Mouse (Mus musculus): Measurements from ENCODE around the gene Plekhj1. TPM values are rescaled to one million over a fixed set of nuclear protein-coding genes. Genes with fewer than 3 reads are reported as not detected.

Plekhj1 gene
- polyA plus RNA-seq, 1 experiment from 2014 or later: 124 TPM

DNA sequence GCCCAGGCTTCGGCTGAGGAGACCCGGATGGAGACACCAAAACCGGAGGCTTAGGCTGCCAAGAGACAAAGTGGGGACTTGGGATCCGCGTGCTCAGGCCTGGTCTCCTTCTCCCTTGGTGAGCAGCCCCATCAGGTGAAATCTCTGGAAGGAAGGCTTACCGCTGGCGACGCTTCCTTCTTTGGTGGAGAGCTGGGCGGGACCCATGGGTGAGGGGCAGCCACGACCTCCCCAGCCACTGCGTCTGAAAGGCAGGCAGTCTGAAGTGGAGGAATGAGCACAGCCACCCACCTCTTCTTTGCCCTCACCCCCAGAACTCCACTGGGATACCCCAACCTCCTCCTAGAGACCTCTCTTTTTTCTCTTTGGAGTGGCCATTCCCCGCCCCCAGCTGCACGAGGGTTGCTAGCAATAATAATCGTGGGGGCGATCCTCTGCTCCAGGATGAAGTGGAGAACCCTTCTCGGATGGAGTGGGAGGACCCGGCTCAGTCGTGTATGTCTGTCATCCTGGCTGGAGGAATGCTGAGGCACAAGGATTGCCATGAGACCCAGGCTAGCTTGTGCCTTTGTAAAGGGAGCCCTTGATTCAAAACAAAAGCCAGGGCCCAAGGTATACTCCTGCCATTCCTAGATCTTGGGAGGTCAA is 10.7 kb upstream of the Plekhj1 start:
- H3K9ac ChIP-seq: 0 out of 2 replicates have a peak overlapping the region, but pooled peaks have one; percentile 14
- H3K27ac ChIP-seq: no peak overlapping the region
- peaks cover 55% of the 10 kb centered on the region for H3K4me1 ChIP-seq
- H3K4me2 ChIP-seq: peak overlapping the region; percentile 20; the same call in 1 of the 2 replicates
- ATAC-seq (ENCODE audit: insufficient number of reproducible peaks, low FRiP score, low TSS enrichment, low read depth): no peak
- WGBS: 10% methylated on average over 18 of the region's 18 CpGs
- H3K9me3 ChIP-seq: no peaks in the 10 kb centered on the region
- H3K27me3 ChIP-seq: peaks cover 38% of the 10 kb centered on the region
- peaks cover 13% of the 10 kb centered on the region for H3K36me3 ChIP-seq
- peak overlapping the region; percentile 16 for H3K4me3 ChIP-seq

DNA sequence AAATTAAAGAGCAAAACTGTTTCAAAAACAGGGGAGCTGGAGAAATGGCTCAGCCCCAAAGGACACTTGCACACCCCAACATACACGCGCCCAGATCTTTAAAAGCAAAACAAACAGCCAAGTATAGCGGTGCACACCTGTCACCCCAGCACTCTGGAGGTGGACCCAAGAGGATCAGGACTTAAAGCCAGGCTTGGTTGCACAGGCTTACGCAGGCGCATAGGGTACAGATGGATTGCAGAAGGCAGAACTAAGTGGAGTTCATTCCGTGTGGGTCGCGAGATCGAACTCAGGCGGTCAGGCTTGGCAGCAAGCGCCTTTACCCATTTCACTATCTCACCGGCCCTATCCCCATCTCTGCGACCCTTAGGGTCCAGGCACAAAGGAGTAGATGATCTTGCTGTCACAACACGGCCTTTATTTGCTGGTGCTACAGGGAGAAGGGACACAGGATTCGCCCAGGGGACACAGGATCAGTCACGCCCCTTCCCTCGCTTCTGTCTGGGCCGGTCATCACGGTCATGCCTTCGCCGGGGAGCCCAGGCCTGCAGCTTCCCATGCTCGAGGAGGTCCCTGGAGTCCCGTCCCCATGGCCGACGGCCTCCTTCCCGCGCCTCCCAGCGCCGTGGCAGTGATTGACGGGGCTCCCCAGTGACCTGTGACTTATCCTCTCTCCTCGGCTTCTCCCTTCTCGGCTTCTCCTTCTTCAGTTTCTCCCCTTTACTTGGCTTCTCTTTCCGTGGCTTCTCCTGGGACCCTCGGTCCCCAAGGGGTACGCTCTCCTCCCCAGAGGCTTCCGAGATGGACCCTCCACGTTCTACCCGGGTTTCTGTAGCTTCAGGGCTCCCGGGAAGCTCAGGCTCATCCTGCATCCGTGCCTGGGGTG is 9.9 kb upstream of the Plekhj1 start:
- Histone ChIP-seq H3K9me3 (no peaks in the 10 kb centered on the region), H3K4me1 (peaks cover 55% of the 10 kb centered on the region), H3K4me3 (peak overlapping the region; percentile 16), H3K27me3 (peaks cover 35% of the 10 kb centered on the region), H3K27ac (no peak overlapping the region), H3K9ac (0 out of 2 replicates have a peak overlapping the region, but pooled peaks have one; percentile 10), H3K4me2 (peak overlapping the region; percentile 95), H3K36me3 (peaks cover 20% of the 10 kb centered on the region)
- ATAC-seq (ENCODE audit: insufficient number of reproducible peaks, low FRiP score, low TSS enrichment, low read depth): no peak
- 21% methylated on average over 40 of the region's 40 CpGs for WGBS

DNA sequence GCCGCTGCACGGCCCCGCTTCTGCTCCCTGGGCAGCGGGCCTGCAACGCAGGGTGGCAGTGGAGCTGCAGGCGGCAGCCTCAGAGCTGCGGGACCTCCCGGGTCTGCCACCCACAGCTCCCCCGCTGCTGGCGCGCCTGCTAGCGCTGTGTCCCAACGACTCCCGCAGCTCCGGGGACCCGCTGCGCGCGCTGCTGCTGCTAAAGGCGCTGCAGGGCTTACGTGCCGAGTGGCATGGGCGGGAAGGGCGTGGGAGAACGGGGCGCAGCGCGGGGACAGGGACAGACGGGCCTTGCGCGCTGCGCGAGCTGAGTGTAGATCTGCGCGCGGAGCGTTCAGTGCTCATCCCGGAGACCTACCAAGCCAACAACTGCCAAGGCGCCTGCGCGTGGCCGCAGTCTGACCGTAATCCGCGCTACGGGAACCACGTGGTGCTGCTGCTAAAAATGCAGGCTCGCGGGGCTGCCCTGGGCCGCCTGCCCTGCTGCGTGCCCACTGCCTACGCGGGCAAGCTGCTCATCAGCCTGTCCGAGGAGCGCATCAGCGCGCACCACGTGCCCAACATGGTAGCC is 8.7 kb upstream of the Plekhj1 start:
- peak overlapping the region; percentile 35 for H3K9ac ChIP-seq
- peaks cover 50% of the 10 kb centered on the region for H3K4me1 ChIP-seq
- H3K36me3 ChIP-seq: peaks cover 32% of the 10 kb centered on the region
- H3K27ac ChIP-seq: peak overlapping the region; percentile 81
- peak overlapping the region; percentile 49 for H3K4me3 ChIP-seq
- no peaks in the 10 kb centered on the region for H3K9me3 ChIP-seq
- ATAC-seq (ENCODE audit: insufficient number of reproducible peaks, low FRiP score, low TSS enrichment, low read depth): peak; percentile 55
- H3K27me3 ChIP-seq: peaks cover 30% of the 10 kb centered on the region
- WGBS: 1% methylated on average over 54 of the region's 58 CpGs
- H3K4me2 ChIP-seq: peak overlapping the region; percentile 95

DNA sequence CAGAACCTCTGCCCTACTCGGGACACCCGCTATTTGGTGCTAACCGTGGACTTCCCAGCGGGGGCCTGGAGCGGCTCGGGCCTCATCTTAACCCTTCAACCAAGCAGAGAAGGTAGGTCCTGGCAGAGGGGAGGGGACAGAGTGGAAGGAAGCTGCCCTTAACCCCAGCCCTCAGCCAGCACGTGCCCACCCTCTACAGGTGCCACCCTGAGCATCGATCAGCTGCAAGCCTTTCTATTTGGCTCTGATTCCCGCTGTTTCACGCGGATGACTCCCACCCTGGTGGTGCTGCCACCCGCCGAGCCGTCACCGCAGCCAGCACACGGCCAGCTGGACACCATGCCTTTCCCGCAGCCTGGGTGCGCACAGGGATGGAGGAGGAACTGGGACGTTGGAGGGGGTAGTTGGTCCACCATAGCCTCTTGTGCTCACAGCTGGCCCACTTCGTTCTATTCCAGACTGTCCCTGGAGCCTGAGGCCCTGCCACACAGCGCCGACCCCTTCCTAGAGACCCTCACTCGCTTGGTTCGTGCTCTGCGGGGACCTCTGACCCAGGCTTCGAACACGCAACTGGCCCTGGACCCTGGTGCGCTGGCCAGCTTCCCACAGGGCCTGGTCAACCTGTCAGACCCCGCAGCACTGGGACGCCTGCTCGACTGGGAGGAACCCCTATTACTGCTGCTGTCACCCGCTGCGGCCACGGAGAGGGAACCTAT is 8.1 kb upstream of the Plekhj1 start:
- Histone ChIP-seq H3K4me1 (peaks cover 50% of the 10 kb centered on the region), H3K27me3 (peaks cover 30% of the 10 kb centered on the region), H3K4me3 (peak overlapping the region; percentile 49), H3K9me3 (no peaks in the 10 kb centered on the region), H3K36me3 (peaks cover 39% of the 10 kb centered on the region), H3K4me2 (peak overlapping the region; percentile 95), H3K9ac (peak overlapping the region; percentile 35), H3K27ac (peak overlapping the region; percentile 81)
- no peak for ATAC-seq (ENCODE audit: insufficient number of reproducible peaks, low FRiP score, low TSS enrichment, low read depth)
- 47% methylated on average over 34 of the region's 34 CpGs for WGBS

DNA sequence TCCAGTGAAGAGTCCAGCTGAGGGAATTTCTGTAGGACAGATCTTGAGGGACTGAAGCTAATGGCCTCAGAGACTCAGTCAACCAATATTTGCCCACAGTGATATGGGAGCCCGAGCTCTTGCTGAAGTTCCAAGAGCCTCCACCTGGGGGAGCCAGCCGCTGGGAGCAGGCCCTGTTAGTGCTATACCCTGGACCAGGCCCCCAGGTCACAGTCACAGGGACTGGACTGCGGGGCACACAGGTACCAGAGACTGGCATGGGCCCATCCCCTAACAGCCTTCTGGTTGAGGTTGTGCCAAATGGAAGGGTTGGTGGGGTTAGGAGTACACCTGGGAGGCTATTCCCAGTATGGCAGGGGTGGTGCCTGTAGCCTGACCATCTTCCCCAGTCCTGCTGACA is 7.5 kb upstream of the Plekhj1 start:
- H3K27me3 ChIP-seq: peaks cover 30% of the 10 kb centered on the region
- H3K4me3 ChIP-seq: no peak overlapping the region
- peak; percentile 17; the same call in 1 of the 2 replicates for ATAC-seq (ENCODE audit: insufficient number of reproducible peaks, low FRiP score, low TSS enrichment, low read depth)
- peaks cover 44% of the 10 kb centered on the region for H3K36me3 ChIP-seq
- peaks cover 50% of the 10 kb centered on the region for H3K4me1 ChIP-seq
- H3K9ac ChIP-seq: no peak overlapping the region
- 18% methylated on average over 3 of the region's 3 CpGs for WGBS
- no peak overlapping the region for H3K4me2 ChIP-seq
- no peaks in the 10 kb centered on the region for H3K9me3 ChIP-seq
- no peak overlapping the region for H3K27ac ChIP-seq

DNA sequence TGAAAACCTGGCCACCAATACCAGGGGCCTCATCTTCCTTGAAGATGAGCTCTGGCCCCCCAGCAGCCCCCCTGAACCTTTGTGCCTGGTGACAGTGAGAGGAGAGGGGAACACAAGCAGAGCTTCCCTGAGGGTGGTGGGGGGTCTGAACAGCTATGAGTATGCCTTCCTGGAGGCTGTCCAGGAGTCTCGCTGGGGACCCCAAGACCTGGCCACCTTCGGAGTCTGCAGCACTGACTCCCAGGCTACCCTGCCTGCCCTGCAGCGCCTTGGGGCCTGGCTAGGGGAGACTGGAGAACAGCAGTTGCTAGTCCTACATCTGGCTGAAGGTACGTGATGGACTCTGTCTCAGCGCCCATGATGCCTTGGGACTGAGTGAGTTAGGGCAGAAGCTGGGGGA is 6.9 kb upstream of the Plekhj1 start:
- Histone ChIP-seq H3K36me3 (peaks cover 50% of the 10 kb centered on the region), H3K27me3 (peaks cover 25% of the 10 kb centered on the region), H3K4me2 (no peak overlapping the region), H3K4me3 (no peak overlapping the region), H3K27ac (no peak overlapping the region), H3K9ac (no peak overlapping the region), H3K4me1 (peaks cover 50% of the 10 kb centered on the region), H3K9me3 (no peaks in the 10 kb centered on the region)
- 69% methylated on average over 5 of the region's 5 CpGs for WGBS
- no peak for ATAC-seq (ENCODE audit: insufficient number of reproducible peaks, low FRiP score, low TSS enrichment, low read depth)

DNA sequence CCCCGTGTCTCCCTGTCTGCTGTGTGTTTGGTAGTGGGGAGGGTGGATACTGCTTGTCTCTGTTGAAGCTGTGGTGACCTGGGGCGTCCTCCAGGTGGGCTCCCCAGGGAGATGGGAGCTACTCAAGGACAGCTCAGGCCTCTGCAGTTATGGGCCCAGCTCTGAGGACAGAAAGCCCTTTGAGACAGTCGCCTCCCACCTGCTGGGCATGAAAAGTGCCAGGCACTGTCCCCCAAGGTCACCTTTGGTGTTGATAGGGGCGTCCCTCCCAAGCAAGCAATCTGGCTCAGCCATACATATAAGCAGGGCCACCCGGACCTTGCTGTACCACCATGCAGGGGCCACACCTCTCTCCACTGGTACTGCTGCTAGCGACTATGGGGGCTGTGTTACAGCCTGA is 6.5 kb upstream of the Plekhj1 start, which contains the start of gene Amh:
Gene Amh (plus strand): TSS at position 328 of the 400 bp plus-strand sequence.
- Histone ChIP-seq H3K9me3 (no peaks in the 10 kb centered on the region), H3K36me3 (peaks cover 53% of the 10 kb centered on the region), H3K4me3 (no peak within 1 kb of the TSS), H3K9ac (no peak within 1 kb of the TSS), H3K27ac (no peak within 1 kb of the TSS), H3K4me1 (peaks cover 50% of the 10 kb centered on the region), H3K4me2 (no peak within 1 kb of the TSS), H3K27me3 (peaks cover 21% of the 10 kb centered on the region)
- 65% methylated on average over 6 of the region's 6 CpGs for WGBS
- no peak for ATAC-seq (ENCODE audit: insufficient number of reproducible peaks, low FRiP score, low TSS enrichment, low read depth)

DNA sequence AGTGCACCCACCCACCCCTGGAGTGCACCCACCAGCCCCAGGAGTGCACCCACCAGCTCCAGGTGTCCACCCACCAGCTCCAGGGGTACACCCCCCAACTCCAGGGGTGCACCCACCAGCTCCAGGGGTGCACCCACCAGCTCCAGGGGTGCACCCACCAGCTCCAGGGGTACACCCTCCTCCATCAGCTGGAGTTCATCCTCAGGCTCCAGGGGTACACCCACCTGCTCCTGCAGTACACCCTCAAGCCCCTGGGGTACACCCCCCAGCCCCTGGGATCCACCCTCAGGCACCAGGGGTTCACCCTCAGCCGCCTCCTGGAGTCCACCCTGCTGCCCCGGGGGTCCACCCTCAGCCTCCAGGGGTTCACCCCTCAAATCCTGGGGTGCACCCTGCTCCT is 5.9 kb upstream of the Plekhj1 start:
- 92% methylated on average over 2 of the region's 2 CpGs for WGBS
- Histone ChIP-seq H3K4me3 (no peak overlapping the region), H3K27me3 (peaks cover 16% of the 10 kb centered on the region), H3K27ac (no peak overlapping the region), H3K4me1 (peaks cover 55% of the 10 kb centered on the region), H3K9ac (no peak overlapping the region), H3K4me2 (no peak overlapping the region), H3K9me3 (no peaks in the 10 kb centered on the region), H3K36me3 (peaks cover 53% of the 10 kb centered on the region)
- no peak for ATAC-seq (ENCODE audit: insufficient number of reproducible peaks, low FRiP score, low TSS enrichment, low read depth)

DNA sequence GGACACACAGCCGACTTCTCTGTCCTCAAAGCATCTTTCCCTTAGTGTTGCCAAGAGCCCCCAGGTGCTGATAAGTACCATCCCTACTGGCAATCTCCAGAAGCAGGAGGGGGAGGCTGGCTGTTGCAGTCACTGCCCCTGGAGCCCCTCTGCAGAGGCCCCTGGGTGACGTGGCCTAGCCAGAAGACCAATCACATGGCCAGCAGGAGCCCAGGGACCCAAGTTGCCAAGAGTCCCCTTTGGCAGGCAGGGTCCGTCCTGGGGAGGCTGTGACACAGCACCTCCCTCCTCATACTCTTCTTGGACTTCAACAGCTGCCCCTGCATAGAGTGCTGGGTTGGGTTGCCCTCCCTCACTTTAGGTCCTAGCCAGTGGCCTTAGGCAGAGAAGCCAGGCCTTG is 4.6 kb upstream of the Plekhj1 start:
- H3K27me3 ChIP-seq: peaks cover 2% of the 10 kb centered on the region
- 83% methylated on average over 3 of the region's 3 CpGs for WGBS
- H3K9me3 ChIP-seq: no peaks in the 10 kb centered on the region
- no peak overlapping the region for H3K27ac ChIP-seq
- no peak for ATAC-seq (ENCODE audit: insufficient number of reproducible peaks, low FRiP score, low TSS enrichment, low read depth)
- H3K4me1 ChIP-seq: peaks cover 42% of the 10 kb centered on the region
- no peak overlapping the region for H3K4me3 ChIP-seq
- no peak overlapping the region for H3K9ac ChIP-seq
- H3K36me3 ChIP-seq: peaks cover 53% of the 10 kb centered on the region
- no peak overlapping the region for H3K4me2 ChIP-seq

DNA sequence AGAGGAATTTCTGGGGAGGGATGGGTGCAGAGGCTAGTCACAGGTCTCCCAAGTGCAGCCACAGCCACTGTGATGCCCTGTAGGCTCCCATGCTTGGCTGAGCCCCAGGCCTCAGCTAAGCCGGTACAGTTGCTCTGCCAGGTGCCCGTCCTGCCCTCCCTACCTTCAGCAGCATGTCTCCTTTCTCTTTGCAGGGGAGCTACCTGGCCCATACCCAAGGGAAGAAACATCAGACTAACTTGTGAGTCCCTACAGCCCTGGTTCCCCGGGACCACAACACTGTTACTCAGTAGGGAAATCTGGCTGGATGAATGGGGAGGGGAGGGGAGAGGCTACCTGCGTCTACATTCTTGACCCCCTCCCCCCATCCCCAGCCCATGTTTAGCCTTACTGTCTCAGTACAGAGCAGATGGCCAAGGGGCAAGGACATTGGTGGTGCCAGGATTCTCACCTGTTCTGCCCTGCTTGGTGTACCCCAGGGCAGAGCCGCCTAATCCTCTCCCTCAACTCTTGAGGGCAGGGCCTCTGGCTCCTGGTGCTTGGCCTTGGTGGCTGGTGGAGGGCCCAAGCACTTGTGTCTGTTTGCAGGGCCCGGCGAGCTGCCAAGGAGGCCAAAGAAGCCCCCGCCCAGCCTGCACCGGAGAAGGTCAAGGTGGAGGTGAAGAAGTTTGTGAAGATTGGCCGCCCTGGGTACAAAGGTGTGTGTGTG is 3.9 kb upstream of the Plekhj1 start:
- Histone ChIP-seq H3K27me3 (no peaks in the 10 kb centered on the region), H3K4me3 (no peak overlapping the region), H3K27ac (no peak overlapping the region), H3K36me3 (peaks cover 53% of the 10 kb centered on the region), H3K4me2 (no peak overlapping the region), H3K9me3 (no peaks in the 10 kb centered on the region), H3K4me1 (peaks cover 36% of the 10 kb centered on the region), H3K9ac (no peak overlapping the region)
- ATAC-seq (ENCODE audit: insufficient number of reproducible peaks, low FRiP score, low TSS enrichment, low read depth): no peak
- WGBS: 89% methylated on average over 10 of the region's 10 CpGs

DNA sequence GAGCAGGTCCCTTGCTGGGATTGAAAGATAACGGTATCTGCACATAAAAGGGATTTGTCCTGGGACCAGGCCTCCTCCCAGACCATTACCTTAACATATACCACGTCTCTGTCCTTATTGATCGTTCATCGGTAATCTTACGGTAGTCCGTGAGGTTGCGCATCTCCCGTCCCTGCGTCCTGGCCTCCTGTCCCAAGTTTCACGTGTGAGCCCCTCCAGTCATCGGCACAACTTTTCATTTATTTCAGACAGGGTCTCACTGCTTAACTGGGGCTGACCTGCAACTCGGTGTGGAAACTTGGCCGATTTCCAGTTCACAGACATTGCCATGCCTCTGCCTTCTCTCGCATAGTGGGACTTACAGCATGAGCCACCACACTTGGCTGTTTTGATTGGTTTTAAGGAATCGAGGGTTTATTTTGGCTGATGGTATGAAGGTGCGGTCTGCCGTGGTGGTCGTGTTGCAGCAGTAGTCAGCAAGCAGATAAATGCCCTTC is 692 bp upstream of the Plekhj1 start:
- H3K4me3 ChIP-seq: peak overlapping the region; percentile 93
- no peak for ATAC-seq (ENCODE audit: insufficient number of reproducible peaks, low FRiP score, low TSS enrichment, low read depth)
- peak overlapping the region; percentile 98 for H3K9ac ChIP-seq
- peak overlapping the region; percentile 54 for H3K4me2 ChIP-seq
- peaks cover 27% of the 10 kb centered on the region for H3K4me1 ChIP-seq
- no peaks in the 10 kb centered on the region for H3K9me3 ChIP-seq
- H3K27ac ChIP-seq: peak overlapping the region; percentile 98
- peaks cover 66% of the 10 kb centered on the region for H3K36me3 ChIP-seq
- WGBS: 2% methylated on average over 18 of the region's 18 CpGs
- no peaks in the 10 kb centered on the region for H3K27me3 ChIP-seq

All from limb, embryonic 15.5 days (tissue).